Mouse (Mus musculus): ENCODE data around the gene App.

App gene

GRCm38 (mm10) chr16:85017845-85018244 is 155.7 kb downstream of the App start:
- DNase-seq = no peak

DNA sequence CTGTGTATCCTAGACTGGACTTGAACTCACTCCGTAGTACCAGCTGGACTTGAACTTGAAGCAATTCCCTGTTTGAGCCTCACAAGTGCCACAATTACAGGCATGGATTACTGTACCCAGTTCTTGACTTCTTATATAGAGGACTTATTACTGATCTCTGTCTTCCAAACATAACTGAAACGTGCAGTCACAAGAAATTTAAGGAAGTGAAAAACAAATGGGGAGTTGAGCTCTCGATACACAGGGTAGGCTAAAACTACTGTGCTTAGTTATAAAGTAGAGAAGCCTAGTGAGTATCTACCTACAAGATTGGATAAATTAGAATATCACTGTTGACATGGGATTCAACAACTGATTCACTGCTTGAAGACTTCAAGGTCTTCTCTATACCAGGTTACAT is 160.9 kb downstream of the App start:
- no peak for DNase-seq

DNA sequence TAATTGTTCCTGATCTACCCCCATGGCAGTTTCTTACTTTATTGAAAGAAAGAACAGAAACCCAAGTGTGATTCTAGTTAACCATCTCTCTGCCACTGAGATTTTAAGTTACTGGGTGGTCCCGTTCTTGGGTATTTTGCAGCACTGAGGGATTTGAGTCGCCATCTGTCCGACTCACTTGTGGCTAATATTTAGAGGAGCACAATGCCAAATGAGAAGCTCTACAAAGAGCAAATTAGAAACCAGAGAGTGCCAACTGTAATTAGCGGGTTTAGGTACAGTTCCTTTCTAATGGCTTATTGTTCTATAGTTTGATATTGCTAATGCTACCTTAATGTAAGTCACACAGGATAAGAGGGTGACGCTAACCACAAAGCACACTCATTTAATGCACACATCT is 161.4 kb downstream of the App start:
- DNase-seq = no peak

GRCm38 (mm10) chr16:85010651-85011050 is 162.9 kb downstream of the App start:
- DNase-seq = no peak

DNA sequence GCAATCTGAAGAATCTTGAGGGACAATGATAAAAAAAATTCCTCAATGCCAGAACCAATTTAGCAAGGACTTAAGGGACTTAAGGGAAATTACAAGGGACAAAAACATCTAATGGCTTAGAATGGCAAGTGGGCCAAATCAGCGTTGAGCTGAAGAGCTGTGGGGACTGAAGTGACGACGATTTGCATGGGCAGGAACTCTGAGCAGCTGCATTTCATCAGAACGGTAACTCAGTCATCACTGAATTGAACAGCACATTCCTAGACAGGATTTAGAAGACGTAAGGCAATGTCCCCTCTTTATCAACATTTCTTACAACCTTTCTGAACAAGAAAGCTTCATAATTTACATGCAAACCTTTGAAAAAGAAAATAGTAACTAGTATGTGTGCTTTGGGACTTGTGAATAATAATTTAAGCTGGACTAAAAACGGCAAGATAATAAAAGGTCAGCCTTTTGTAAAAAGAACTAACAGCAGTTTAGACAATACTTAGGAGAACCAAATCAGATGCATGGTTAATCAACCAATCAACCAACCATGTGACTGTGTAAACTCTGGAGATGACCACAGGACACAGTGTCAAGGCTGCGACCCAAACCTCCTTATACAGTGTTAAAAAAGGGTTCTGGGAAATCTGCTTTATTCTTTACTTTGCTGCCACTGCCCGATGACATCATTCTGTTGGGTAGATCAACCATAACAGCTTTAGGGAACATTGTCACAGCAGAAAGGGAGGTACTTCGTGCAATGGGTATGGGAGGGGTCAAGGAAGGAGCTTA is 164.5 kb downstream of the App start:
- no peak for DNase-seq

- DNase-seq = no peak
These were observed 171.5 kb downstream of the App start for GRCm38 (mm10) chr16:85001939-85002556.

DNA sequence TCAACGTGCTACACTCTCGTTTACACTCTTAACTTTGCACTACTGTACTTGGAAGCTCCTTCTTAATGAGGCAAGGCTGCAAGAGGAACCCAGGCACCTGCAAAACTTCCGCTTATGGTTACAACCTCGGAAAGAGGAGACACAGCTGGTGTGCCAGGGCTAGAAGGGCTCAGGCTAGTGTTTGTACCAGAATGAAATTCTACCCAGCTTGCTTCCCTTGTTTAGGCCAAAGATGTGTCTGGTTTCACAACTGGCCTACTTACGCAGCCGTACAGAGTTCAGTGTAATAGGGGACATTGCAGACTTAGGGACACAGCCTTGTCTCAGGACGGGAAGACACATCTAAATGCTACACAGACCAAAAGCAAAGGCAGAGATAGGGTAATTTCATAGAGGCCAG is 173.3 kb downstream of the App start:
- DNase-seq = no peak

DNA sequence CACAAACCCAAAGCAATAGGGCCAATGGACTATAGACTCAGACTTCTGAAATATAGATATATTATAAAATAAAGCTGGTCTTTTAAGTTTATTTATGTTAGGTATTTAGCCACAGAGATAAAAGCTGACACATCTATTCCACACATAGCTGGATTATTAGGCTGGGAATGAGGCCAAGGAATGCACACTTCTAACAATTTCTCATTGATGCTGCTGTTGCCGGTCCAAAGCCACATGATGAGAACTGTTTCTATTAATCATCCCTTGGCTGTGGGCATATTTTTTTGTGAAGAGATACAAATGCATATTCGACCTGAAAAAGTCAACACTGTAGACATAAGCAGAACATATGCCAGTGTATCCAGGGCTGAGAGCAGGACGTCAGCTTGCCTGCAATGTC is 176.0 kb downstream of the App start:
- DNase-seq = no peak

- DNase-seq = no peak
These were observed 178.1 kb downstream of the App start for GRCm38 (mm10) chr16:84995441-84995867.

DNA sequence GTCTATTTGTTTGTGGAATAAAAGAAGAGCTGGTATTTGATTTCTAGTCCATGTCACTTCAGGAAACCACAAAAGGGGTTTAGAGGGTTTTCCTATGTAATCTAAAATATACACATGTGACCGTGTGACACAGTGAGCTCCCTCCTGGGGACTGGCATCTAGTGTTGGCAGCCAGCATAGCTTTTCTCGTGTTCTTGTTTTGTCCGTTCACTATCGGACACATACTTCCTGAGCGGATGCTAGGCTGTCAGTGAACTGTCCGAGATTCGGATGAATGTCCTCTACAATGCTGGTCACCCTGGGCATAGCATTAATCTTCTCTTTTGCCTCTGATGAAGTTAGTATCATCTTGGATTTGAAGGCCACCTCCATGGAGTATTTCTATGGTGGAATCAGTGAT is 180.7 kb downstream of the App start:
- no peak for DNase-seq

- DNase-seq = no peak
These were observed 182.6 kb downstream of the App start for GRCm38 (mm10) chr16:84991011-84991410.

DNA sequence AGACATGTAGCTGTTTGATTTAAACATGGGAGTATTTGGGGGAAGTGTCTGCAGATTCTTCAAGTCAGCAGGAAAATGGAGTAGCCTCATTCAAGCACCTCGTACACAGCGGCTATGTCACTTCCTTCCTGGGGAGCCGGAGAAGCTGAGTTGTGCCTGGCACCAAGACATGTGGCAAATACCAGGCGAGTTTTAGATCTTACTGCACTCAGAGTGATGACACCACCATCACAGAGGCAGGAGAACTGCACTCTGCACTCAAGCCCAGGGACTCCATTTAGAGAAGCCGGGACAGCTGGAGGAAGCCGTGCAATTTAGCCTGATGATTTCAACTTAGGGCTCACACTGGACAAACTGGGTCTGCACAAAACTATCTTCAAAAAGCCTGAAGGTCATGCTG is 183.6 kb downstream of the App start:
- DNase-seq = no peak

- DNase-seq = no peak
These were observed 184.1 kb downstream of the App start for GRCm38 (mm10) chr16:84989476-84989875.

GRCm38 (mm10) chr16:84987724-84988287 is 185.8 kb downstream of the App start:
- no peak for DNase-seq

DNA sequence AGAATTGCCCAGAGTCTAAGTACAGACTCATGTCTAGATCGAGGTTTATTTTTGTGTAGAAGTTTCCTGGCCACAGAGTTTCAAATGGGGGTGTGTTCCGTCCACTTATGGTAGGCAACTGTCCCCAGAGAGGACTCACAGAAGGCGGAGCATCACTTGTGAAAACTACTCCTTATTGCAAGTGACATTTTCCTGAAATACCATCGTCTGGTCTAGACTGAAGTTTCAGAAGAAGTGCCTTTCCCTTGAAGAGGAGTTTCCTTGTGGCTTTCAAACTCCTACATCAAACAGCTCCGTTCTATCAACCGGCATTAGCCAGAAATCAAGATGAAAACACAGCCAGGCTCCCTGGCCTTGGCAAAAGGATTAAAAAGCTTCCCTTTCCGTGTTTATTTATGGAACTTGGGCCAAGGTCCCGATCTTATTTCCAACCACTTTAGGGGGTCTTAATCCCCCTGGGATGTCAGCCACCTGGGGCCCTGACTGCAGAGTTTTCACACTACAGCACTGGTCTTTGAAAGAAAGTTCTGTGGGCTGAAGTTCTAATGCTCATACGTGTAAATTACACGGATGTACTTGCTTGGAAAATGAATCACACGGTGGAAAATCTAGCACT is 187.4 kb downstream of the App start:
- no peak for DNase-seq

DNA sequence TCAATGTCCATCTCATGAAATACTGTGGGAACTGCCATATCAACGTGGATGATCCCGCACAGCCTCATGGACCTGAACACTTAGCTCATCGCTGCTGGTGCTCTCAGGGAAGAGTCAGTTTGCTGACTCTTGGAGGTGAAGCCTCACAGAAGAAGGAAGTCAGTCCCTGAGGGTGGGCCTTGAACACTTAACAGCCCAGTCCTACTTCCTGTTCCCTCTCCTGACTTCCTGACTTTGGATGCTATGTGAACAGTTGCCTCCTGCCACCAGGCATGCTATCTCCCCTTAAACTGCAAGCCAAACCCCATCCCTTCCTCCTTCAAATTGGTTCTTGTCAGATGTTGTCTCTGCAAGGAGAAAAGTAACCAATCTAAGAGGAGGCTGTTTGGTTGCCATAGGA is 188.2 kb downstream of the App start:
- no peak for DNase-seq

GRCm38 (mm10) chr16:84983428-84983827 is 190.1 kb downstream of the App start:
- DNase-seq = no peak

- DNase-seq = no peak
These were observed 191.0 kb downstream of the App start for GRCm38 (mm10) chr16:84982589-84982988.

- DNase-seq = no peak
These were observed 195.0 kb downstream of the App start for GRCm38 (mm10) chr16:84978589-84978988.

GRCm38 (mm10) chr16:84974176-84974518 is 199.4 kb downstream of the App start:
- DNase-seq = no peak

DNA sequence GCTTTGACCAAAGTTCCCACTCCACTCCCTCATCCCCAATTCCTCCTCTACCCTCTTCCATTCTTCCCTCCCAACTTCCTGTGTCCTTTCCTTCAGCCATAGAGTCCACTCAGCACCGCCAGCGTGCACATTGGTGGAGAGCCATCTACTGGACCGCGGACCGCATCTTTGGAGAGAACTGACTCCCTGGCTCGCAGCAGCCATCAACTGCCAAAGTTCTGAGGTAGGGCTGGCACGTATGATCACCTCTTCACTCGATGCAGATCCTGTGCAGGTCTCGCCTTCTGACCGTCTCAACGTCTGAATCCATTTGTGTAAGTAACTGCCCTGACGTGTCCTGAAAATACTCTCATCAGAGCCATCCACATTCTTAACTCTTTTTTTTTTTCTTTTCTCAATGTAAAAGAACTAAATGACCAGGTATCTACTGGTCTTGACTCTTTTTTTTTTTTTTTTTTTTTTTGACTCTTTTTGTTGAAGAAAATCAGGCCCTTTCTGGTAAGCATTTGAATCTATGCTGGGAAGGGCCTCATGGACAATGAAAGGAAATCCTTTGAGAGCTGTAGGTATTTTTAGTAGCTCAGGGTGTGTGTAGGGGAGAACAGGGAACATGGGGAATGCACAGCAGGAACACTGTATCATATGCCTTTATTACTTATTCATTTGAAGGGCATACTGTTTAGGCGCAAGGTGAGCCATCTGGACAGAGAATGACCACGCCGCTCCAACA is 200.0 kb downstream of the App start:
- no peak for DNase-seq

GRCm38 (mm10) chr16:84971535-84972330 is 201.8 kb downstream of the App start:
- no peak for DNase-seq

Measured in spleen, adult 18-20 months (tissue).